Mouse (Mus musculus): ENCODE measurements at regions not wholly inside any gene's neighbourhood (a gene's known extent, or its start where the extent isn't known, plus 50 kb on each side); places are given as distances from the start of the nearest gene placed in this dataset.
A peak's percentile ranks its signal among the peaks of the same experiment; 100 is the strongest.

DNA sequence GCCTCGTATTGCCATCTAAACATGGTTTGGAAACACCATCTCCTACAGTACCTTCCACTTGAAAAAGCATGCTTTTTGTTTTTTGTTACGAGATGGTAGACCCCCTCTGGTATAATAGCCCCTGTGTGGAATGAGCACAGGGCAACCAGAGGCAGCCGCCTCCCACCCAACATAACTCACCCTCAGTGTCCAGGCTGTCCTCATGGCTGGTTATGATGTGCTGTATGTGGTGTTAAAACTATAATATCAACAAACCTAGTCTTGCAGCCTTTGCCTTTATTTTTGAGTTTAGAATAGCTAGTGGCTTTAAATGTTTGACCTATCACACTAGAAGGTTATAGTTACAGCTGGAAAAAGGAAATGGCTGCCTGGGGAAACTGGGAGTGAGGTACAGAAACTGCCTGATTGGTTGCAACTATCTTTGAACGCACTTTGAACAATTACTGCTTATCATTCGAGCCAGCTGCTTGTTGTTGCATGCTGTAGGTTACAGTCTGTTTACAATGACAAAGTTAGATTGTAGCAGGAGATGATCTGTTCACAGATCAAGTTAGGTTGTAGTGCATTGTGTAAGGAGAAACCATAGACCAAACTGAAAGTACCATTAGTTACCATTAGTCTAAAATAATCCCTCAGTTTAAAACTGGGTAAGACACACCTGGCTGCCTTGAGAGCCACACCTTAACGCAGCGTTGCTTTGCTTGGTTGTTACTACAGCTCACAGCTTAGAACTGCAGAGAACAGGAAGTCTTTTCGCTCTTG lies 414.8 kb downstream of the Klf5 start:
- TF ChIP-seq CTCF (IDR thresholded peaks at IDR 0.05; ENCODE audit: low read depth), result no peak
- WGBS, result 64% methylated on average over 8 of the region's 8 CpGs
- no peak overlapping the region for H3K4me3 ChIP-seq (ENCODE audit: low read depth, low read length)
- 0 out of 2 replicates have a peak, but pooled peaks cover 2% of the 10 kb centered on the region for H3K4me1 ChIP-seq (replicated peaks; ENCODE audit: control insufficient read depth, insufficient read depth, low read length)
- no peak overlapping the region for H3K4me2 ChIP-seq (replicated peaks; ENCODE audit: low read depth)
- no peak overlapping the region; the same call in 1 of the 2 replicates for H3K27ac ChIP-seq (ENCODE audit: low read depth, low read length)
- H3K9ac ChIP-seq (ENCODE audit: low read depth, low read length), result no peak overlapping the region
- no peaks in the 10 kb centered on the region for H3K36me3 ChIP-seq (ENCODE audit: control insufficient read depth, insufficient read depth)
- ATAC-seq, result peak; percentile 65
- H3K9me3 ChIP-seq (ENCODE audit: control insufficient read depth), result no peaks in the 10 kb centered on the region
- no peaks in the 10 kb centered on the region for H3K27me3 ChIP-seq (replicated peaks; ENCODE audit: control insufficient read depth, insufficient read depth, low read length)

DNA sequence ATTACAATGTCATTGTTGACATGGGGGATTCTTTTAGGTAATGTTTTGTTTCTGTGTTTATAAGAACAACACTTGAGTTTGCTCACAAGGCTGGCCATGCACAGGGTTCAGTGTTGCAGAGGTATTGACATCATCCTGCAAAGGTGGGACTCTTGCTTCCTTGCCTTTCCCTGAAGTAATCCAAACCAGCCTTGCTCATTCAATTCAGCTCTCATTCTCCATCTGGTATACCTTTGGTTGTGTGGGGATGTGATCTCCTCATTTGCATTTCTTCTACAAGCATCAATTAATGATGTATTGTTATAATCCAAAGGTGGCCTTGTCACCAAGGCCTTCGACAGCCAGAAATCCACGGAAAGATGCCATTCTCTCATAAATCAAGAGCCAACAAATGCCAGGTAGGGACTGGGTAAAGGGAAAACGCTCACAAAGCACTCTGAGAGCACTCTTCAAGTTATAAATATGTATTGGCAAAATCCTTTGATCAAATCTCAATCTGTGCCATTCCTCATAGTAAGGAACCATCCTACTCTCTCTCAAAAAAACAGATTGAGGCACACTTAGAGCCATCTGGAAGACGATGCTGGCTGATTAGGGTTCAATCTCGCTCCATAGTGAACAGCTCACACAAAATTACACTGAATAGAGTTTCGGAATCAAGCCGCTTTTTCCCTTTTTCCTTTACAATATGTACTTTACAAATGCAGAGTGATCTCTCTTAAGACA lies 435.1 kb downstream of the Klf5 start:
- 89% methylated on average over 7 of the region's 7 CpGs for whole genome bisulfite sequencing
- TF ChIP-seq CTCF (IDR thresholded peaks at IDR 0.05; ENCODE audit: low read depth), result no peak
- no peaks in the 10 kb centered on the region for H3K4me1 ChIP-seq (replicated peaks; ENCODE audit: control insufficient read depth, insufficient read depth, low read length)
- H3K4me3 ChIP-seq (ENCODE audit: low read depth, low read length), result no peak overlapping the region
- ATAC-seq, result no peak
- H3K4me2 ChIP-seq (replicated peaks; ENCODE audit: low read depth), result no peak overlapping the region
- no peak overlapping the region for H3K27ac ChIP-seq (ENCODE audit: low read depth, low read length)
- no peaks in the 10 kb centered on the region for H3K9me3 ChIP-seq (ENCODE audit: control insufficient read depth)
- no peak overlapping the region for H3K9ac ChIP-seq (ENCODE audit: low read depth, low read length)
- H3K27me3 ChIP-seq (replicated peaks; ENCODE audit: control insufficient read depth, insufficient read depth, low read length), result no peaks in the 10 kb centered on the region
- H3K36me3 ChIP-seq (ENCODE audit: control insufficient read depth, insufficient read depth), result no peaks in the 10 kb centered on the region

DNA sequence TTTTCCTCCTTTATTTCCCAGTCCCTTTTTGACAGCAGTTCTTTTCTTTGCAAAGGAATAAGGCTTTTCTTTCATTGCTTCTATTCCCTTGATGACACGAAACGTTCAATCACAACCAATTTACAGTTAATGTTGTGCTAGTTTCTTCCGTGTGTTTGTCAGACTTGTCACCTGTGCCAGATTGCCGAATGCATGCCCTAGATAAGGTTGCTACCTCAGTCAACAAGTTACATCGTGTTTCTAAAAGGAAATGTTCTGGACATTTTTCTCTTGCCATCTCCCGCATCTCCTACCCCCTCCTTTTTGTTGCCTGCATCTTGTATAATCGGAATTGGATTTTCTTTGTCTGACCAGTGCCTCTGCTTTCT lies 435.7 kb downstream of the Klf5 start:
- H3K27ac ChIP-seq (ENCODE audit: low read depth, low read length), result no peak overlapping the region
- H3K4me1 ChIP-seq (replicated peaks; ENCODE audit: control insufficient read depth, insufficient read depth, low read length), result no peaks in the 10 kb centered on the region
- H3K4me3 ChIP-seq (ENCODE audit: low read depth, low read length), result no peak overlapping the region
- no peak for TF ChIP-seq CTCF (IDR thresholded peaks at IDR 0.05; ENCODE audit: low read depth)
- H3K4me2 ChIP-seq (replicated peaks; ENCODE audit: low read depth), result no peak overlapping the region
- H3K36me3 ChIP-seq (ENCODE audit: control insufficient read depth, insufficient read depth), result no peaks in the 10 kb centered on the region
- ATAC-seq, result no peak
- H3K9me3 ChIP-seq (ENCODE audit: control insufficient read depth), result no peaks in the 10 kb centered on the region
- 82% methylated on average over 7 of the region's 7 CpGs for WGBS
- H3K9ac ChIP-seq (ENCODE audit: low read depth, low read length), result no peak overlapping the region
- H3K27me3 ChIP-seq (replicated peaks; ENCODE audit: control insufficient read depth, insufficient read depth, low read length), result no peaks in the 10 kb centered on the region

DNA sequence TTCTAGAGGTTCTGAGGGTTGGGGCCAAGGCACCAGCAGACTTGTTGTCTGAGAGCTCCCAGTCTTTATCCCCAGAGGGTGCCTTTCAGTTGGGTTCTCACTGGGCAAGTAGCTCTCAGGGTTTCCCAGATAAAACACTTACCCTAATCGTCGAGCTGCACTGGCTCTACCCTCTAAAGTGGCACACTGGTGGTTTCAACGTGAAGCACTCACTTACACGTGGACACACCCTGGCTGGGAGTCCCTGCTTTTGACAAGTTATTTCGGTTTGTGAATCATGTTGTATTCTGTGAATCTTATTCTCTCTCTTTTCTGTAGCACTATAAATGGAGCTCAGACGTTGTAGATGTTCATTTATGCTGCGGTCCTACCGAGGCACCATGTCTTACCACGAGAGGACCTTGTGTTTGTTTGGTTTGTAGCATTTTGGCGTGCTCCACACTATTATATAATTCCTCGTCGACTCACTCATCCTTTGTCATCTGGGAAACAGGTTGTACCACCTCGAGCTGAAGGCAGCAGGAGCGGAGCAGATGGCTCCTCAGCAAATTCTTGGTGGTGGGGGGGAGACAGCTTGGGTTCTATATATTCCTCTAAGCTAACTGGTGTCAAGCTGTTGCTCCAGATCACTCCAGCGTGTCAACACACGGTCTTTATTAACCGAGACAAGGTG lies 445.3 kb downstream of the Klf5 start:
- no peak overlapping the region for H3K4me2 ChIP-seq (replicated peaks; ENCODE audit: low read depth)
- no peaks in the 10 kb centered on the region for H3K36me3 ChIP-seq (ENCODE audit: control insufficient read depth, insufficient read depth)
- no peak for ATAC-seq
- no peak overlapping the region for H3K27ac ChIP-seq (ENCODE audit: low read depth, low read length)
- 87% methylated on average over 17 of the region's 17 CpGs for WGBS
- no peaks in the 10 kb centered on the region for H3K9me3 ChIP-seq (ENCODE audit: control insufficient read depth)
- no peak overlapping the region for H3K9ac ChIP-seq (ENCODE audit: low read depth, low read length)
- no peak overlapping the region for H3K4me3 ChIP-seq (ENCODE audit: low read depth, low read length)
- no peaks in the 10 kb centered on the region for H3K4me1 ChIP-seq (replicated peaks; ENCODE audit: control insufficient read depth, insufficient read depth, low read length)
- no peak for TF ChIP-seq CTCF (IDR thresholded peaks at IDR 0.05; ENCODE audit: low read depth)
- H3K27me3 ChIP-seq (replicated peaks; ENCODE audit: control insufficient read depth, insufficient read depth, low read length), result no peaks in the 10 kb centered on the region

DNA sequence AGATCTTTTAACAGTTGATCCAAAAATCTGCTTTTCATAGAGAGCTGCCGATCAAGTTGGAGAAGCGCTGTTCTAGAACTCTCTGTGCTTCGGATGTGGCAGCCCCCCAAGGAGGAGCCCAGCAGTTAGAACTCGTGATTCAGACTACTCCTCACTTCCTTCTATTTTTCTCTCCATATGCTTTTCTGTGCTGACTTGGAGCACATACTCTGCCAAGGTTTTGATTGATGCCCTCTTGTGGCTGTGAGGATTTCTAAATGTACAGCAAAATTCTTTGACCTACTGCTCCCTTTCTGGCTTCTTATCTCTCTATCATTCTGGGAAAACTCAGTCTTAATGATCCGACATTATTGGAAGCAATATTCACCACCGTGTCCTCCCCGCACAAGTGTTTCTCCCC lies 446.7 kb downstream of the Klf5 start:
- Histone ChIP-seq H3K4me1 (replicated peaks; ENCODE audit: control insufficient read depth, insufficient read depth, low read length) (no peaks in the 10 kb centered on the region), H3K27ac (ENCODE audit: low read depth, low read length) (no peak overlapping the region), H3K9ac (ENCODE audit: low read depth, low read length) (no peak overlapping the region), H3K27me3 (replicated peaks; ENCODE audit: control insufficient read depth, insufficient read depth, low read length) (no peaks in the 10 kb centered on the region), H3K36me3 (ENCODE audit: control insufficient read depth, insufficient read depth) (no peaks in the 10 kb centered on the region), H3K4me2 (replicated peaks; ENCODE audit: low read depth) (no peak overlapping the region), H3K9me3 (ENCODE audit: control insufficient read depth) (no peaks in the 10 kb centered on the region), H3K4me3 (ENCODE audit: low read depth, low read length) (no peak overlapping the region)
- peak; percentile 63 for TF ChIP-seq CTCF (IDR thresholded peaks at IDR 0.05; ENCODE audit: low read depth)
- 0 out of 2 replicates have a peak, but pooled peaks have one; percentile 10 for ATAC-seq
- 47% methylated on average over 7 of the region's 7 CpGs for WGBS

DNA sequence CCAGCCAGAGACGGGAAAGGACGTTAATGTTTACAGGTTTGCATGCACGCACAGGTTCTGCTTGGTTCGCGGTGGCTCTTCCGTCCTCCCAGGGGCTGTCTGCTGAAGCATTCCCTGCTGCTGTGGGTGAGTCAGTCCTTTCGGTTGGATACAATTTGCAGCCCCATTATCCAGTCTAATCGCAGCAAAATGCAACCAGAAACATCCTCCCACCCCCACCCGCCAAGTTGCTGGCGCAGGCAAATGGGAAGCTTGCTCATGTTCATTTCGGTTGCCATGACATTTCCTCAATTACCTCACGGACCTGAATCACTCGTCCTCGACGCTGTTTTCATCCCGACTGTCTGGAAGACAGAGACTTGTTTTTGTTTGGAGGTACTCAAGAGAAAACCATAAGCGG lies 449.7 kb downstream of the Klf5 start:
- no peak overlapping the region for H3K4me2 ChIP-seq (replicated peaks; ENCODE audit: low read depth)
- no peak overlapping the region for H3K9ac ChIP-seq (ENCODE audit: low read depth, low read length)
- no peaks in the 10 kb centered on the region for H3K9me3 ChIP-seq (ENCODE audit: control insufficient read depth)
- H3K27ac ChIP-seq (ENCODE audit: low read depth, low read length), result no peak overlapping the region
- no peak overlapping the region for H3K4me3 ChIP-seq (ENCODE audit: low read depth, low read length)
- H3K27me3 ChIP-seq (replicated peaks; ENCODE audit: control insufficient read depth, insufficient read depth, low read length), result no peaks in the 10 kb centered on the region
- no peaks in the 10 kb centered on the region for H3K36me3 ChIP-seq (ENCODE audit: control insufficient read depth, insufficient read depth)
- WGBS, result 89% methylated on average over 17 of the region's 17 CpGs
- ATAC-seq, result no peak
- no peak for TF ChIP-seq CTCF (IDR thresholded peaks at IDR 0.05; ENCODE audit: low read depth)
- H3K4me1 ChIP-seq (replicated peaks; ENCODE audit: control insufficient read depth, insufficient read depth, low read length), result no peaks in the 10 kb centered on the region

All from intestine, postnatal 0 days (tissue).